Comparison of ENCODE assay signal across 26 mouse cellular contexts in the genomic region with DNA sequence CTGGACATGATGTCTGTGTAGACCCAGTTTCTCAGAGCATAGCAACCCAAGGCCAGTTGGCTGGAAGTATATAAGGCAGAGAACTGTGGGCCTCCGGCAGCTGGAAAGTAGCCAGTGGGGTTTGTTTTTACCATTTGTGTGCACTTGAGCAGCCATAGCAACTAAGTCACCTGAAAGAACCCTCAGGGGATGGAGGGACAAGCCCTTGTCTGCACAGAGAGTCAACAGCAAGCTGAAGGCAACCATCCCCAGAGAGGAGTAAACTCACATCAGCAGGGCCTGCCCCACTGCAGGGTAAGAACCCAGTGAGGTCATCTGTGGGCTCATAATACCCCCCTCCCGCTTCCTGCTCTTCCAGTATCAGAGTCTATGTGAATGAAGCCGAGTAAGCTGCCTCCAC. TPM values are rescaled to one million over a fixed set of nuclear protein-coding genes. Genes with fewer than 3 reads are reported as not detected.
DNase-seq lines count a peak whose midpoint lies in the region; ATAC-seq lines count a peak whose summit lies in the region.
"Had no signal": no experiment of that assay in that cellular context is flagged by ENCODE, and none has a peak within 500 bp of the region (broad histone marks: within the 10 kb centered on the region; RNA-seq: fewer than 3 reads in every experiment).

No protein-coding gene starts in this region.

- H3K36me3 ChIP-seq in heart, embryonic 12.5 days: no peaks in the 10 kb centered on the region
- H3K36me3 ChIP-seq: hindbrain, embryonic 10.5 days; limb, embryonic 12.5 days; liver, embryonic 12.5 days; lung, embryonic 15.5 days; midbrain, embryonic 13.5 days; neural tube, embryonic 12.5 days had no signal

- 48% methylated on average over 3 of the region's 3 CpGs for WGBS in heart, embryonic 12.5 days

- no peaks in the 10 kb centered on the region for H3K9me3 ChIP-seq in heart, embryonic 12.5 days (replicated peaks)
- H3K9me3 ChIP-seq: hindbrain, embryonic 10.5 days; limb, embryonic 12.5 days; liver, embryonic 12.5 days; lung, embryonic 15.5 days; midbrain, embryonic 13.5 days; neural tube, embryonic 12.5 days had no signal

- no peak for ATAC-seq in heart, embryonic 12.5 days (ENCODE audit: insufficient number of reproducible peaks, low FRiP score)
- ATAC-seq: forebrain, postnatal 0 days; liver, embryonic 12.5 days; midbrain, embryonic 13.5 days had no signal

- DNase-seq in embryo, embryonic 10.5 days (ENCODE audit: low spot score): peak; percentile 6
- no peak for DNase-seq in embryo, embryonic 11 days
- DNase-seq in heart, postnatal 10 days: peak; percentile 54 to 65
- DNase-seq in lung, adult 18-20 months: peak; percentile 36 to 59
- DNase-seq in lung, postnatal 4 days: no peak
- DNase-seq in lung, postnatal 10 days: peak; percentile 24
- no peak for DNase-seq in left cerebral cortex, postnatal 25 days (ENCODE audit: low spot score in 2 of 2)
- DNase-seq: adrenal gland, postnatal 25 days; cerebellum, adult 8-10 months; cerebellum, postnatal 36 days; forebrain, postnatal 0 days; gastrocnemius, postnatal 25 days; heart, adult 18-20 months; kidney, adult 2 months; kidney, postnatal 10 days; right cerebral cortex, postnatal 14 days; thymus, postnatal 14 days had no signal

- intact Hi-C loops in heart, postnatal 10 days (cut with DNase I): no loop called here
- intact Hi-C loops in left cerebral cortex, postnatal 25 days (cut with DNase I): no loop called here

- H3K4me3 ChIP-seq in heart, embryonic 12.5 days: no peak overlapping the region
- H3K4me3 ChIP-seq: hindbrain, embryonic 10.5 days; layer of hippocampus, adult 2 months; limb, embryonic 12.5 days; liver, embryonic 12.5 days; lung, embryonic 15.5 days; megakaryocyte, embryonic 14.5 days; midbrain, embryonic 13.5 days; neural tube, embryonic 12.5 days had no signal

- H3K4me2 ChIP-seq in heart, embryonic 12.5 days: no peak overlapping the region
- H3K4me2 ChIP-seq: limb, embryonic 12.5 days; liver, embryonic 12.5 days; lung, embryonic 15.5 days; midbrain, embryonic 13.5 days; neural tube, embryonic 12.5 days had no signal

- no peak overlapping the region for H3K9ac ChIP-seq in heart, embryonic 12.5 days
- H3K9ac ChIP-seq: forebrain, postnatal 0 days; limb, embryonic 12.5 days; liver, embryonic 12.5 days; lung, embryonic 15.5 days; midbrain, embryonic 13.5 days; neural tube, embryonic 12.5 days had no signal

- no peak overlapping the region for H3K27ac ChIP-seq in heart, embryonic 12.5 days (ENCODE audit: poor library complexity, severe bottlenecking)
- H3K27ac ChIP-seq: hindbrain, embryonic 10.5 days; layer of hippocampus, adult 2 months; limb, embryonic 12.5 days; liver, embryonic 12.5 days; lung, embryonic 15.5 days; midbrain, embryonic 13.5 days; neural tube, embryonic 12.5 days had no signal

- H3K27me3 ChIP-seq in heart, embryonic 12.5 days (replicated peaks): no peaks in the 10 kb centered on the region
- H3K27me3 ChIP-seq: liver, embryonic 12.5 days; lung, embryonic 15.5 days; midbrain, embryonic 13.5 days; neural tube, embryonic 12.5 days had no signal

- peaks cover 7% of the 10 kb centered on the region for H3K4me1 ChIP-seq in heart, embryonic 12.5 days (replicated peaks)
- H3K4me1 ChIP-seq: liver, embryonic 12.5 days; lung, embryonic 15.5 days; neural tube, embryonic 12.5 days had no signal

RNA-seq across cellular contexts. Expression of gene Sipa1l2, which starts 14.7 kb away (rescaled TPM):
- 10 to 100 TPM; 52.7 to 67.3 TPM for total RNA-seq in heart, postnatal 10 days (2021)
- polyA plus RNA-seq in heart, embryonic 12.5 days (2016; fragmentation: Nextera tagmentation; extraction: Ambion mirVana): 32.8 and 36.0 TPM in 2 replicates
- 10 to 100 TPM; 39.6 to 40.6 TPM for total RNA-seq in left cerebral cortex, postnatal 25 days (2021)

Comparison
In these comparisons a context has a peak if more than half of its experiments do, and no peak if none do; other contexts are left out.
1. DNase-seq: peak in embryo, embryonic 10.5 days (single experiment), heart, postnatal 10 days (2 of 2), lung, adult 18-20 months (2 of 2) and lung, postnatal 10 days (single experiment); none in embryo, embryonic 11 days (single experiment), lung, postnatal 4 days (0 of 2) and left cerebral cortex, postnatal 25 days (0 of 2).